Mouse (Mus musculus) embryonic fibroblast, embryonic 13.5 days (primary cell): ENCODE data around the gene Fhit. TPM values are rescaled to one million over a fixed set of nuclear protein-coding genes. Genes with fewer than 3 reads are reported as not detected.

Experiments used
- H3K27ac ChIP-seq: 2 replicates; pipeline ENCODE4 v1.5.1; 2012; ENCODE audit warnings: low read length, control low read depth, inconsistent platforms; ENCODE audit not compliant: insufficient read depth
- H3K4me1 ChIP-seq: 2 replicates; pipeline ENCODE4 v1.6.1; 2011; ENCODE audit warnings: low read length; ENCODE audit not compliant: control insufficient read depth, insufficient read depth
- H3K4me3 ChIP-seq: 2 replicates; pipeline ENCODE4 v1.5.1; 2011; ENCODE audit warnings: mild to moderate bottlenecking, control low read depth, low read length; ENCODE audit not compliant: insufficient read depth
- CTCF ChIP-seq: IDR thresholded peaks from 2 replicates; pipeline ENCODE4 v1.5.1; 2011; ENCODE audit warnings: mild to moderate bottlenecking, control low read depth, low read length, moderate library complexity, borderline replicate concordance; ENCODE audit not compliant: insufficient read depth
- POLR2A ChIP-seq: IDR thresholded peaks from 2 replicates; pipeline ENCODE4 v1.6.1; 2011; ENCODE audit warnings: low read depth, mild to moderate bottlenecking, control low read depth, low read length, moderate library complexity
- polyA plus RNA-seq: library from polyadenylated mRNA; stranded (reverse); fragments of >200 nt; gene quantifications from 2 replicates; pipeline ENCODE4 v1.2.4, GENCODE M21; 2011; ENCODE audit warnings: low read depth; ENCODE audit not compliant: missing spikeins, insufficient read length

The Fhit gene
- polyA plus RNA-seq, 1 experiment: 1.4 TPM

DNA sequence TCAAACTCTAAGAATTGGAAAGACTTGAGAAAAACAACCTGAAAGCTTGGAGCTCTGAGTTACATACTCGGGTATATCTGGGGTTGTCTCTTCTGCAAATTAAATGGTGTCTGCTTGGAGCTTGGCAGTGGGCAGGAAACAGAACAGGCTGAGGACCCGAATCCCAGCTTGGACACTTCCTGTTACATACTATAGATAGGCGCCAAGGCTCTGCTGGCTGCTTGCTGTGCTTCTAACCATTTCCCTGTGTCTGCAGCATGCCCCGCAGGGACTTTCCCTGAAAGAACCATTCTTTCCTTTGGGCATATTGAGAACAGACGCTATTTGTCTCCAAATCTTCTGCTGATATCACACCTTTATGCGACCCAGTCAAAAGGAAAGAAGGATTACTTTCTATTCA is 1606.0 kb downstream of the Fhit start:
- Histone ChIP-seq H3K27ac (no peak overlapping the region), H3K4me1 (peaks cover 3% of the 10 kb centered on the region), H3K4me3 (no peak overlapping the region)
- TF ChIP-seq POLR2A: no peak
- no peak for TF ChIP-seq CTCF

GRCm38 (mm10) chr14:9552149-9552548 is 1609.7 kb downstream of the Fhit start:
- Histone ChIP-seq H3K4me1 (peaks cover 11% of the 10 kb centered on the region), H3K27ac (no peak overlapping the region), H3K4me3 (no peak overlapping the region)
- TF ChIP-seq CTCF (no peak), POLR2A (no peak)

GRCm38 (mm10) chr14:9547952-9548351 is 1613.9 kb downstream of the Fhit start:
- no peak overlapping the region for H3K4me3 ChIP-seq
- TF ChIP-seq CTCF (no peak), POLR2A (no peak)
- peak overlapping the region; percentile 96 for H3K27ac ChIP-seq
- peaks cover 10% of the 10 kb centered on the region for H3K4me1 ChIP-seq

DNA sequence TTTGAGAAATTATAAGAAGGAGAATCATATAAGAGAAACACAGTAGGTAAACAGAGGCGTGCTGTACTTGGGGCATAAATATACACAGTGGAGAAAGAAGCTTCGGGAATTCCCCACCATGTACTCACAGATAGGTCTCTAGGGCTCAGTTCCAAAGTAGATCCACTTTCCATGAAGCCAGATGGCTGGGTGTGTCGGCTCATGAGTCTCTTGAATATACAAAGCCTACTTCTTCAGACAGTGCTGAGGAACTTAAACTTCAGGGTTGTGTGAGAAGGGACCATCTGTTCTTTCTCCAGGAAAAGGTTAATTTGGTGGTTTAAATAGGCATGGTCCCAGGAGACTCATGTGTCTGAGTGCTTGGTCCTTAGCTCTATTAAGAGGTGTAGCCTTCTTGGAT is 1617.5 kb downstream of the Fhit start:
- TF ChIP-seq CTCF: no peak
- no peak for TF ChIP-seq POLR2A
- Histone ChIP-seq H3K27ac (no peak overlapping the region), H3K4me3 (no peak overlapping the region), H3K4me1 (peaks cover 10% of the 10 kb centered on the region)

DNA sequence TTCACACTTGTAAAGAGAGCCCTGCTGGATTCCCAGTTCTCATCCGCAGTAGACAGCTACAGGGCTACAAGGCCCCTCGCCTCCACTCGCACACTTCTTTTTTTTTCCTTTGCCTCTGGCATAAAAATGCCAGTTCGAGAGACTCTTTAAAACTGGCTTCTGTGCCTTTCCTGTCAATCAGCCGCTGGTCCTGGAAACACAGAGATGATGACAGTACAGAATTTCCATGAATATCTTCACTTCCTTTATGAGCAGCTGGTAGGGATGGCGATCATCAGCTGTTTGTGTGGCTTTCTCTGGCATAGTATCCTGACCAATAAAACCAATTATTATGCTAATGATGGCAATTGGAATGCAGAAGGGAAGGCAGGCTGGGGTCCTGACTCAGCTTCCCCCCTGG is 1626.3 kb downstream of the Fhit start:
- no peak overlapping the region for H3K4me3 ChIP-seq
- H3K27ac ChIP-seq: no peak overlapping the region
- no peak for TF ChIP-seq CTCF
- TF ChIP-seq POLR2A: no peak
- H3K4me1 ChIP-seq: no peaks in the 10 kb centered on the region

GRCm38 (mm10) chr14:9529247-9529646 is 1632.6 kb downstream of the Fhit start:
- no peak overlapping the region for H3K4me3 ChIP-seq
- no peak for TF ChIP-seq POLR2A
- no peak for TF ChIP-seq CTCF
- no peak overlapping the region for H3K27ac ChIP-seq
- no peaks in the 10 kb centered on the region for H3K4me1 ChIP-seq

DNA sequence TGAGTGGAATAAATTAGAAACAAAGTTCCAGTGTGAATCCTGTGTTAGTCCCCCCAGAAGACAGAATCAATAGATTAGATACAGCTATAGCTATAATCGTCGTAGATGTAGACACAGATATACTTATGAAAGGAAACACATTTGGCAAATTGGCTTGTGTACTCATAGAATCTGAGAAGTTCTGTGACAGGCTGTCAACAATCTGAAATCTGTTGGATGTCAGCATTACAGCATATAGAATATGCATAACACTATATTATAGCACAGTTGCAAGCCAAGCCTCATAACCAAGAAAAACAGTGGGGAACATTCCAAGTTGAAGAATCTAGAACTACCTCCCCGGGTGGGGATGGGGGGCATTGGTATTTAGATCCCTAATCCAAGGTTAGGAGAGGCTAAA is 1635.7 kb downstream of the Fhit start:
- Histone ChIP-seq H3K27ac (no peak overlapping the region), H3K4me1 (no peaks in the 10 kb centered on the region), H3K4me3 (no peak overlapping the region)
- TF ChIP-seq POLR2A (no peak), CTCF (no peak)

DNA sequence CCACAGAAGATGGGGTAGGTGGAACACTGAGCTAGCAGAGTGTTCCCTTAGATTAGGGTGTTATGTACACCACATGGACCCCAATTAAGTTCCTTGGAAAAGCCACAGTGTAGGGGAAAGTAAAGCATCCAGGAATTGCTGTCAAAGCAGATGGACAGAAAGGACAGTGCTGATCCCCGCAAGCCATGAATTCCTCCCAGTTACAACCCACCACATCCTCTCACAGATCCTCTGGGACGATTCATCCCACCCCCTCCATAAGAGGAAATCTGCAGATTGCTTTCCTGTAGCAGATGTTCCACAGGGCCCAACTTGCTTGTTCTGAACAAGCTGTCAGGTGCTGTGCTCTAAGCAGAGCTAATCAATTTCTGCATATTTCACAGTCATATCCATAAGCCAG is 1644.2 kb downstream of the Fhit start:
- TF ChIP-seq POLR2A: no peak
- TF ChIP-seq CTCF: no peak
- Histone ChIP-seq H3K4me3 (no peak overlapping the region), H3K4me1 (no peaks in the 10 kb centered on the region), H3K27ac (no peak overlapping the region)

DNA sequence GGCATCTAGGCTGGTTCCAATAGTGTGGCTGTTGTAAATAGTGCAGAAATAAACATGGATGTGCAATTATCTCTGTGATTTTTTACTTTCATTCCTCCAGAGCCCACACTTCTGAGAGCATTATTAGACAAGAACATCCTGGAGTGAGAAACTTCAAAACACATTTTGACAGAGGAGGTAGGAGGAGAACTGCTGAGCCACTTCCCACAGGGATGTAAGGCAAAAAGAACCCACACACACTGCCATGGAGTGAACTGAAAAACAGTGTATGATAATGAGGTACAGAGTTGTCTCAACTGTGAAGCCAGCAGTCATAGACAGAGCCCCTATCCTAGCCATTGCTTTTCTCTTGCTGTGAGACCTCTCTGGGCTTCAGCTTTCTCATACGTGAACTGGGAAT is 1652.2 kb downstream of the Fhit start:
- no peak overlapping the region for H3K4me3 ChIP-seq

More for the DNA sequence above, 1652.2 kb downstream of the Fhit start:
- Histone ChIP-seq H3K4me1 (no peaks in the 10 kb centered on the region), H3K27ac (no peak overlapping the region)
- TF ChIP-seq CTCF (no peak), POLR2A (no peak)

Other genes with a start within 250 kb of the Fhit start
- gene Gm3839, start 194.7 kb upstream of the Fhit start, polyA plus RNA-seq: 22.5 and 23.1 TPM in 2 replicates